Mouse (Mus musculus) neural tube, embryonic 10.5 days (tissue): ENCODE results near the gene Tecr.
A peak's percentile ranks its signal among the peaks of the same experiment; 100 is the strongest.

Experiments used
- DNase-seq: peaks from one replicate; pipeline ENCODE4 v3.0.0-alpha.2; 2017; ENCODE audit warnings: low spot score; ENCODE audit errors: extremely low spot score

Tecr gene

DNA sequence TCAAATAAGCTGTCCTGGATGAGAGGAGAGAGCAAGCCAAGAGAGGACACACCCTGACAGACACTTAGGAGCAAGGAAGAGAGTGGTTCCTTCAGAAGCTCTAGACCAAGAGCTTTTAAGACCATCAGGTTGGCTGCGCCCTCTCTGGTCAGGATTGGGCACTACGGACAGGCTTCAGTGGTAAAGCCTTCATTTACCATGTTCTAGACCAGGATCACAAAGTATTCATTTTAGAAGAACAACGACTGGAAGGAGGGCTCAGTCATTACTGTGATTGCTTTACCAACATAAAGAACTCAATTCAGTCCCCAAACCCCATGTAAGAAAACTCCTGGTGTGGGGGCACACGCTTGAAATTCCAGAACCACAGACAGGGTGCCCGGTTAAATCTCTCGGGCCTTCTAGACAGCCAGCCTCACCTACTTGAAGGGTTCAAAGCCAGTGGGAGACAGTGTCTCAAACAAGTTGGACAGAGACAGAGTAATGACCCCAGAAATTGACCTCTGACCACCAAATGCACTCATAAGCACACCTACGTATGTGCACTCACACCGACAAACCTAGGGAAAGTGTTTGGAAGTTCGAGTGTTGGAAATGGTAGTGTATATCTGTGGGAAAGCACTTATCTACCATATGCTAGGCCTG, 41.9 kb downstream of the Tecr start:
- peak; percentile 13 for DNase-seq

DNA sequence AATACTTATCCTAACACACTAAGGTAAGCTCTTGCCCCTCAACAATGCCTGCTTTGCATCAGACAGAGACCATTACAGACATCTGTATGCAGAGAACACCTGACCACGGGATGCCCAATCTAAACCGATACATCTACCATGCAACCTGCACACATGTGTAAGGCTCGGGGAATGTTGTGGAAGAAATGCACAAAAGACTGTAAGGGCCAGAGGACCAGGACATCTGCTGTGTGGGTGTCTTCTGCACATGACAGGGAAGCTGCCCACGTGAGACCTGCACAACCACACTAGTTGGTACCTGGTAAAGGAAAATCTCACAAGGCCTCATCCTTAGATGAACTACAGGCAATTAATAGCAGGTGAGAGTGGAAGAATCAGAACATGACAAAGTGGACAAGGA, 44.5 kb downstream of the Tecr start:
- no peak for DNase-seq

DNA sequence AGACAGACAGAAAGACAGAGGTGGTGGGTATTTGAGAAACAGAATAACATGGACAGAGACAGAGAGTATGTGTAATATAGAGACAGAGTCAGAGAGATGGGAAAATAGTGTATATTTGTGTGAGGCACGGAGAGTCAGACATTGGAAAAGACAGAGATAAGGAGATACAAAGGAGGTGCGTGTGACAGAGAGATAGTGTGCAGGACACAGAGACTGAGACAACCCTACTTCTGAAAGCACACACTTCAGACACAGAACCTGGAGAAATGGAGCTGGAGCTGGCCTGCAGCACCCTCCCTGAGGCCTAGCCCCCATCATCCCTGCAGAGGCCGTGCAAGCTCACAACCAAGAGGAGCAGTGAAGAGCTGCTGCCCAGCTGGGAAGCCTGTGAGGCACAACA, 45.1 kb downstream of the Tecr start:
- DNase-seq, result no peak

DNA sequence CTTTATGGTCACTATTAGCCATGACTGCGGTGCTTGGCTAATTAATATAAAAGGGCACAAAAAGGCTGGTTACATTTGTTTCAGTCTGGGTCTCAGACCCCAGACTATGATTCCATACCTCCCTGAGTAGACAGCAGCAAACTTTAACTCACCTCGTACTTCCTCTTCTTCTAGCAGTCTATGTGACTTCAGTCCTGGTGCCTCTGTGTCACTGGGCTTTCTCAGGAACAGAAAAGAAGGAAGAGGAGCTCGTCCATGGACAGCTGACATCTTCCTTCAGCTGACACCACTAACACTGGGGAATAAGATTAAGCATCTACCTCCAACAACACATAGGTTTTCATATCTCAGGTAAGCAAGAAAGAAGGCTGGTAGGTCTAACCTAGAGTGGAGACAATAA, 72.0 kb downstream of the Tecr start, which contains the start of gene Olfr370:
Gene Olfr370 (plus strand): TSS at position 45 of the 400 bp plus-strand sequence.
- no peak for DNase-seq

DNA sequence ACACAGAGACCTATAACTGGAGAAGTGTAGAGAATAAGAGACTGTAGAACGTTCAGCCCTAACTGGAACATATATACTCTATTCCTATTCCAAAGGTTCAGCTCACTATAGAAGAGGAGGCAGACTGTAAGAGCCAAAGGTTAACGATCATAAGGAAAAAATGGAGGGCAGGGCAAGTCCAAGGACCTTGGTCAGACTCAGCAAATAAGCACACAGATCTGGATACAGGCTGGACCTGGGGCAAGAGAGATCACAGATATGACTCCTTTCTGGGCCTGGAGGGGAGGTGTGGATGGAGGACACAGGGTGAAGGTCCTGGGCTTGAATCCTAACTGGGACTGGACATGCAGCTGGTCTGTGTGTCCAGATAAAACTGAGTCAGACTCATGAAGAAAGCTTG, 73.0 kb downstream of the Tecr start:
- no peak for DNase-seq
